Mouse (Mus musculus): Measurements from ENCODE around the gene Tgm7.

The Tgm7 gene

DNA sequence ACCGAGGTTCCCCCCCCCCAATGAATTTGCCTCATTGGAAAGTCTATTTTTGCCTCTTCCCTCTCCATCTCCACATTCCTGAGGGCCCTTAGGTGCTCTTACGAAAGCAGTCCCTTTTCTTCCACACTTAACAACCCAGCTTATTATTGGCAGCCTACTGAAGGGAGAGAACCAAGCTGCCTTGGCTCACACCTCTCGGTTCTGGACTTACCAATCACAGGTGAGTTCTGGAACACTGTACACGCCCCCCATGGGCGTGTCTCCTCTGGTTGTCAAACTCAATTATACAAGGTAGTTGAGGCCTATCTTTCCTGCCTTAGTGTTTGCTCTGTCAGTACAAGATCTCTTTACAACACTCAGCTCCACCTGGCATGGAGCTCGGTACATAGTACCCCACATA, 37.7 kb downstream of the Tgm7 start:
- no peak for DNase-seq

DNA sequence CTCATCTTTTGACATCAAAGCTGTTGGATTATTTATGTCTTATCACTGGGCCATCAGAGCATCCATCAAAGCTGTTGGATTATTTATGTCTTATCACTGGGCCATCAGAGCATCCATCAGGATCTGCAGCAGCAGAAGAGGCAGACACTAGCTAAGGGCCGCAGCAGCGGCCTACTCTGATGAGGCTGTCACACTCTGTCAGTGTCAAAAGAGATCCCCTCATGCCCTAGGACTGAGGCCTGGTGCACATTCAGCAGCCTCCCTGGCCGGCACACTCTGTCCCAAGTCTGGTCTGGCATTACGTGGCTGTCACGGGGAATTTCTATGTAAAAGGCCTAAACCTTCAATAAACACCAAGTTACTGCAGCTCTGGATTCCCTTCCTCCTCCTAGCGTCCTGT, 40.1 kb downstream of the Tgm7 start:
- DNase-seq = no peak

DNA sequence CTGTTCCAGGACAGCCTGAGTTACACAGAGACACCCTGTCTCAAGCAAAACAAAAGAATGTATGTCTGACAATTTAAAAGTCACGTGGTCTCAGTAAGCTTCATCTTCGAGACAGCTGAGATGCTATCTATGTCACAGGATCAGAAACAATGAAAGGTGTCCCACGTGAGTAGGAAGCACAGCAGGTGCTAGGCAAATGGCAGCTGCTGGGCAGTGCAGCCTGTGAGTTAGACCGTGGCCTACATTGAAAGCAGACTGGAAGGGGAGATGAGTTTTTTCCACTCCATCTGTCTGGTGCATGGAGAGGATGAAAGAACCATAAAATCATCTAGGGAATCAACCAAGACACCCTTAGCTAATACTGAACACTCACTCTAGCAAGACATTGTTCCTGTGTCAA, 42.5 kb downstream of the Tgm7 start:
- no peak for DNase-seq

DNA sequence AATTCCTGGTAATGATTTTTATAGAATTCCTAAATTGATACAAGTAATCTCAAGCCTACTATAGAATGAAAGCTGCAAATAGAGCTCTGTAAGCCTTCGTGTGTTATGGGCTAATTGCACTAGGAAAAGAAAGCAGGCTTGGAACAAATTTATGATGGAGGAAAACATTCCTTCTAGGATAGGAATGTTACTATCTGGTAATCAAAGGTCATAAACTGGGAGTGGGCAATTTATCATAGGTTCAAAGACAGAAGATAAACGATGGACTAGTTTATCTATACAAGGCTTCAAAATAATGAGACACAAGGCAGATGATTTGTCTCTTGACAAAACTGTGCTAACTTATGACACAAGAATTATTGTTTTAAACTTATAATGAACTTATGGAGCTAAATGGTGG, 48.3 kb downstream of the Tgm7 start:
- no peak for DNase-seq

DNA sequence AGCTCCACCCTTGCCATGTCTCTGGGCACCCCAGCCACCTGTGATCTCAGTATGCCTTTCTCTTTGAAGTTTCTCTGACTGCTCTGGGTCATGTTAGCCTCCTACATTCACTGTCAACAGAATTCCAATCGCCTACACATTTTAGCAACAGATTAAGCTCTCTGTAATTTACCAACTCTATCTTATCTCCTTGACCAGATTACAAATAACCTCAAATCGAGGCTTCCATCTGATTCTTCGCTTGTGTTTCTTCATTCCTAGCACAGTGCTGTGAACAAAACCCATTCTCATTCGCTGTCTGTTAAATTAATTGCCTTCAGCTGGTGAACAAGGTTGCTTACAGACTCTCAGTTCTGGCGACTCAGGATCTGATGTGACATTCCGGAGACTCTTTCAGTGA, 51.6 kb downstream of the Tgm7 start:
- no peak for DNase-seq

DNA sequence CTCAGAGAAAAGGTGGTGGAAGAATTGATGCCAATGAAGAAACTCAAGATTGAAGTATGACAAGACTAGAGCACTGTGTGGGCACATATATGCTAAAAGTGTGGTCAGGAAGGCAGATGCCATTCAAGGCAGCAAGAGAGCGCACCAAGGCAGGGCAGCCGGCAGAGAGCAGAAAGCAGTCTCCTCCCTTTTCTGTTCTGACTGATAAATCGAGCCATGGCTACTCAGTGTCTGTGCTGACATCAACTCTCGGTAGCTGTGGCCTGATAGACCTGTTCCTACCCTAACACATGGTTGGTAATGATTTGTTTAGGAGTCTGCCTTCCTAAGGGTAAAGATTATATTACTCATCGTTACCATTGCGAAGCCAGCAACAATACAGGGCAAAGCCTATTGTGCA, 53.7 kb downstream of the Tgm7 start:
- no peak for DNase-seq

DNA sequence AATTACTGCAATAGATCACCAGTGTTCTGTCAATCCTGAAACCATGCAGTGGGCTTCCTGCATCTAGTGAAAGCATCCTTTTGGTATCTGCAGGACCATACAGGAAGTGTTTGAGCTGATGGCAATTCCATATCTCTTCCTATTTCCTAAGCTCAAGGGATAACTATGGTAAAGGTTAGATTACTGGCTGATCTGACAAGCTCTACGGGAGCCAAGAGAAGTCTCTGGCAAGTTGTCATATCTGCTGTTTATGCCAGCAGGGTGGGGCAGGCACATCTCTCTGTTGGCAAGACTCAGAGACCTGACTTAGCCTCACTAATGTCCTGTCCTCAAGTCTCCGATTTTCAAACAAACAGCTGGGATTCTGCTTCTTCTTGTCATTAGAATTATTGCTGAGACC, 55.5 kb downstream of the Tgm7 start:
- DNase-seq = no peak

DNA sequence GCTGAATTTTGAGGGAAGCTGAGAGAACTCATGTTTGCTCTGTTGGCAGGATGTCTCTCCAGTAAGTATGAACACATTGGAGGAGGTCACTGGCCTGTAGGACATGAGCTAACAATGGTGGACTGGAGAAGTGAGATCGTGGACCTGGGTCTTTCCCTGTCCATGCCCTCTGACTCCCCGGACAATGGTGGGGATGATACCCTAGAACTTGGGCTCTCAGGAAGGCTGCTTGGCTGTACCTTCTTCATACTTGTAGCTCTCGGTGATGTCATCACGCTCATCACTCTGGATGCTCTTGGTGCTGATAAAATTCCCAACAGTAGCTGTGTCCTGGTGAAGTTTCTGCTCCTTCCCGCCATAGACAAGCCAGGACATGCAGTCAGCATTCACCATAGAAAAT, 57.4 kb downstream of the Tgm7 start:
- no peak for DNase-seq

DNA sequence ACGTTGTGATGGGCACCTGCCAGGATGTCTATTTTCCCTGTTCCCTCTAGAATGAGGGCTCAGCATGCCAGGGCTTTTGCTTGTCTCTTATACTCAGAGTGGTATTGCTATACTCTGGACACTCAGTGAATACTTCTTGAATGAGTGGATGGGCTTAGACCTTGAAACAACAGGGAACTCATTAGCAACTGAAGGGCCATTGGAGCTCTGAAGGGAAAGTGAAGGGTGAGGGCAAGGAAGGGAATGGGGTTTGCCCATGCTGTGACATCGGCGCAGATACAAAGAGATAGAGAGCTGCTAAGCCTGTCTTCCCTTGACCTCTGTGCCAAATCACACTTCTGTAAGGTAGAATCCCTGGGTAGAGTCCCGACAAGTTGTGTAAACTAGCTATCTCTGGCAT, 63.9 kb downstream of the Tgm7 start:
- DNase-seq = no peak

All from right cerebral cortex, postnatal 4 days (tissue).